ENCODE assay signal across 10 mouse cellular contexts in the genomic region with DNA sequence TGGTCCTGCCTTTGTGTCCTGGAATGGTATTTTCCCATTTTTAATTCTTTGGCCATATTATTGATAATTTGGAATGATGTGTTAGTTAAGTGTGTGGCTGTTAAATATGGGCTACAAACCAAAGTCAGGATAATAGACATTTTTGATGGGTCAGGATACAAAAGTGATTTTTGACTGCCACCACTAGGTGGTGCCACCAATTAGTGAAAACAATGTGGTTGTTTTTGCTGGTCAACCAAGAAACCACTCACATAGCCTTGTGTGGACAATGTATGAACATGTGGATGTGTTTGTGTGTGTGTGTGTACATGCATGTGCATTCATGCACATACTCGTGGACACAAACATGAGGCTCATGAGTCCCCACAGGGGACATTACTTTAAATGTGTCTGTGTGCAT. TPM values are rescaled to one million over a fixed set of nuclear protein-coding genes. Genes with fewer than 3 reads are reported as not detected.
A peak's percentile ranks its signal among the peaks of the same experiment; 100 is the strongest.
DNase-seq lines count a peak whose midpoint lies in the region; ATAC-seq and TF ChIP-seq lines count a peak whose summit lies in the region.
"Had no signal": no experiment of that assay in that cellular context is flagged by ENCODE, and none has a peak within 500 bp of the region (broad histone marks: within the 10 kb centered on the region; RNA-seq: fewer than 3 reads in every experiment).

No protein-coding gene starts in this region.

- TF ChIP-seq POLR2A in thymus, adult 2 months (IDR thresholded peaks at IDR 0.05; ENCODE audit: control insufficient read depth, extremely low read depth, insufficient read depth, low read length, poor library complexity): no peak

- H3K9ac ChIP-seq in lung, embryonic 14.5 days: no peak overlapping the region
- no peak overlapping the region for H3K9ac ChIP-seq in forebrain, embryonic 11.5 days (ENCODE audit: low read length)
- H3K9ac ChIP-seq: neural tube, embryonic 13.5 days had no signal

- no peak for ATAC-seq in lung, embryonic 14.5 days (ENCODE audit: insufficient read depth)
- ATAC-seq in forebrain, embryonic 11.5 days (replicated peaks; ENCODE audit: low FRiP score): no peak

- H3K27ac ChIP-seq in heart, embryonic 10.5 days: no peak overlapping the region
- H3K27ac ChIP-seq in thymus, adult 2 months (ENCODE audit: control insufficient read depth, insufficient read depth, low read length): no peak overlapping the region
- H3K27ac ChIP-seq in lung, embryonic 14.5 days (ENCODE audit: low read depth): no peak overlapping the region
- H3K27ac ChIP-seq in forebrain, embryonic 11.5 days (ENCODE audit: low read depth, low read length): no peak overlapping the region
- H3K27ac ChIP-seq: neural tube, embryonic 13.5 days had no signal

- H3K4me2 ChIP-seq in lung, embryonic 14.5 days: no peak overlapping the region
- no peak overlapping the region for H3K4me2 ChIP-seq in forebrain, embryonic 11.5 days (ENCODE audit: low read depth, low read length, severe bottlenecking)
- H3K4me2 ChIP-seq: neural tube, embryonic 13.5 days had no signal

- no peak for TF ChIP-seq CTCF in thymus, adult 2 months (IDR thresholded peaks at IDR 0.05; ENCODE audit: borderline replicate concordance, control insufficient read depth, extremely low read depth, insufficient read depth, low read length, poor library complexity)
- TF ChIP-seq CTCF in lung, embryonic 14.5 days (IDR thresholded peaks at IDR 0.05; ENCODE audit: low read depth): peak; percentile 82

- DNase-seq in heart, adult 18-20 months: peak; percentile 70 to 85
- no peak for DNase-seq in heart, embryonic 10.5 days (ENCODE audit: low spot score)
- peak; percentile 14 for DNase-seq in thymus, adult 2 months
- DNase-seq in thymus, adult 18-20 months: no peak
- DNase-seq in c-Kit-positive CD71-positive TER-119-negative erythroid progenitor cells, embryonic 14.5 days (ENCODE audit: low read depth): peak; percentile 17
- DNase-seq in lung, embryonic 14.5 days: peak; percentile 84
- DNase-seq in right cerebral cortex, postnatal 25 days: no peak
- no peak for DNase-seq in forebrain, embryonic 11.5 days (ENCODE audit: low spot score)

- H3K27me3 ChIP-seq in heart, embryonic 10.5 days (ENCODE audit: insufficient read depth, poor library complexity, severe bottlenecking): no peaks in the 10 kb centered on the region
- H3K27me3 ChIP-seq in thymus, adult 2 months (ENCODE audit: control insufficient read depth, insufficient read depth, low read length): no peaks in the 10 kb centered on the region
- H3K27me3 ChIP-seq in lung, embryonic 14.5 days (ENCODE audit: insufficient read depth, low read length): no peaks in the 10 kb centered on the region
- no peaks in the 10 kb centered on the region for H3K27me3 ChIP-seq in forebrain, embryonic 11.5 days (ENCODE audit: control insufficient read depth, insufficient read depth, low read length)
- H3K27me3 ChIP-seq: neural tube, embryonic 13.5 days had no signal

- peaks cover 47% of the 10 kb centered on the region for H3K4me1 ChIP-seq in heart, embryonic 10.5 days
- H3K4me1 ChIP-seq in thymus, adult 2 months (replicated peaks; ENCODE audit: control insufficient read depth, insufficient read depth, low read length): no peaks in the 10 kb centered on the region
- peaks cover 17% of the 10 kb centered on the region for H3K4me1 ChIP-seq in lung, embryonic 14.5 days (ENCODE audit: insufficient read depth)
- no peaks in the 10 kb centered on the region for H3K4me1 ChIP-seq in forebrain, embryonic 11.5 days (replicated peaks; ENCODE audit: control insufficient read depth, insufficient read depth, low read length)

- H3K4me3 ChIP-seq in heart, embryonic 10.5 days: no peak overlapping the region
- H3K4me3 ChIP-seq in thymus, adult 2 months (ENCODE audit: control insufficient read depth, insufficient read depth, low read length): no peak overlapping the region
- no peak overlapping the region for H3K4me3 ChIP-seq in lung, embryonic 14.5 days (ENCODE audit: low read depth, low read length)
- H3K4me3 ChIP-seq in forebrain, embryonic 11.5 days (ENCODE audit: low read depth, low read length): no peak overlapping the region
- H3K4me3 ChIP-seq: neural tube, embryonic 13.5 days had no signal

- no peaks in the 10 kb centered on the region for H3K36me3 ChIP-seq in heart, embryonic 10.5 days
- H3K36me3 ChIP-seq in thymus, adult 2 months (ENCODE audit: control insufficient read depth, insufficient read depth, low read length): no peaks in the 10 kb centered on the region
- no peaks in the 10 kb centered on the region for H3K36me3 ChIP-seq in lung, embryonic 14.5 days (ENCODE audit: insufficient read depth)
- no peaks in the 10 kb centered on the region for H3K36me3 ChIP-seq in forebrain, embryonic 11.5 days (ENCODE audit: control insufficient read depth, insufficient read depth, low read length)
- H3K36me3 ChIP-seq: neural tube, embryonic 13.5 days had no signal

- H3K9me3 ChIP-seq in heart, embryonic 10.5 days: no peaks in the 10 kb centered on the region
- H3K9me3 ChIP-seq in lung, embryonic 14.5 days (ENCODE audit: low read depth, low read length): no peaks in the 10 kb centered on the region
- no peaks in the 10 kb centered on the region for H3K9me3 ChIP-seq in forebrain, embryonic 11.5 days (ENCODE audit: control insufficient read depth, low read length)
- H3K9me3 ChIP-seq: neural tube, embryonic 13.5 days had no signal

- WGBS in heart, embryonic 10.5 days: 22% methylated on average over 1 of the region's 1 CpGs
- 36% methylated on average over 1 of the region's 1 CpGs for WGBS in thymus, adult 2 months
- WGBS in lung, embryonic 14.5 days: 22% methylated on average over 1 of the region's 1 CpGs
- WGBS in forebrain, embryonic 11.5 days: 25% methylated on average over 1 of the region's 1 CpGs

RNA-seq across cellular contexts. Expression of gene Hrct1, which starts 2.2 kb away (rescaled TPM):
- total RNA-seq in heart, adult 18-20 months (2021): 1 to 10 TPM; 4.2 to 4.9 TPM
- polyA plus RNA-seq in heart, embryonic 10.5 days (2016; fragmentation: Nextera tagmentation; extraction: Ambion mirVana): 0.53 and 0.92 TPM in 2 replicates
- polyA plus RNA-seq in thymus, adult 2 months (2012; rRNA removed): 1.2 and 1.8 TPM in 2 replicates
- polyA plus RNA-seq in lung, embryonic 14.5 days (2014; fragmentation: Nextera tagmentation; extraction: Ambion mirVana): 0.58 and 0.93 TPM in 2 replicates
- not detected in 2 replicates for polyA plus RNA-seq in forebrain, embryonic 11.5 days (2014; fragmentation: Nextera tagmentation; extraction: Ambion mirVana)

RNA-seq across cellular contexts. Expression of gene Spaar, which starts 5.1 kb away (rescaled TPM):
- 1 to 10 TPM; 3.4 to 4.5 TPM for total RNA-seq in heart, adult 18-20 months (2021)
- 0.16 and 0.23 TPM in 2 replicates for polyA plus RNA-seq in heart, embryonic 10.5 days (2016; fragmentation: Nextera tagmentation; extraction: Ambion mirVana)
- polyA plus RNA-seq in thymus, adult 2 months (2012; rRNA removed): 0.64 and 0.96 TPM in 2 replicates
- 0.28 and 0.38 TPM in 2 replicates for polyA plus RNA-seq in lung, embryonic 14.5 days (2014; fragmentation: Nextera tagmentation; extraction: Ambion mirVana)
- not detected in 2 replicates for polyA plus RNA-seq in forebrain, embryonic 11.5 days (2014; fragmentation: Nextera tagmentation; extraction: Ambion mirVana)
- polyA plus RNA-seq: neural tube, embryonic 13.5 days had no signal

RNA-seq across cellular contexts. Expression of gene Olfr71, which starts 14.7 kb away (rescaled TPM):
- total RNA-seq in heart, adult 18-20 months (2021): not detected
- not detected in 2 replicates for polyA plus RNA-seq in heart, embryonic 10.5 days (2016; fragmentation: Nextera tagmentation; extraction: Ambion mirVana)
- polyA plus RNA-seq in thymus, adult 2 months (2012; rRNA removed): not detected in 2 replicates
- polyA plus RNA-seq in lung, embryonic 14.5 days (2014; fragmentation: Nextera tagmentation; extraction: Ambion mirVana): not detected in 2 replicates
- polyA plus RNA-seq in forebrain, embryonic 11.5 days (2014; fragmentation: Nextera tagmentation; extraction: Ambion mirVana): not detected in 2 replicates
- polyA plus RNA-seq: large intestine, adult 2 months had no signal

RNA-seq across cellular contexts. Expression of gene Olfr70, which starts 24.2 kb away (rescaled TPM):
- not detected for total RNA-seq in heart, adult 18-20 months (2021)
- not detected in 2 replicates for polyA plus RNA-seq in heart, embryonic 10.5 days (2016; fragmentation: Nextera tagmentation; extraction: Ambion mirVana)
- polyA plus RNA-seq in thymus, adult 2 months (2012; rRNA removed): not detected in 2 replicates
- polyA plus RNA-seq in lung, embryonic 14.5 days (2014; fragmentation: Nextera tagmentation; extraction: Ambion mirVana): not detected in 2 replicates
- polyA plus RNA-seq in forebrain, embryonic 11.5 days (2014; fragmentation: Nextera tagmentation; extraction: Ambion mirVana): not detected in 2 replicates
- polyA plus RNA-seq: large intestine, adult 2 months; neural tube, embryonic 13.5 days had no signal

RNA-seq across cellular contexts. Expression of gene Olfr159, which starts 46.0 kb away (rescaled TPM):
- total RNA-seq in heart, adult 18-20 months (2021): not detected
- polyA plus RNA-seq in heart, embryonic 10.5 days (2016; fragmentation: Nextera tagmentation; extraction: Ambion mirVana): not detected in 2 replicates
- not detected in 2 replicates for polyA plus RNA-seq in thymus, adult 2 months (2012; rRNA removed)
- polyA plus RNA-seq in lung, embryonic 14.5 days (2014; fragmentation: Nextera tagmentation; extraction: Ambion mirVana): not detected in 2 replicates
- polyA plus RNA-seq in forebrain, embryonic 11.5 days (2014; fragmentation: Nextera tagmentation; extraction: Ambion mirVana): not detected in 2 replicates
- polyA plus RNA-seq: large intestine, adult 2 months; neural tube, embryonic 13.5 days had no signal

Comparison
In these comparisons a context has a peak if more than half of its experiments do, and no peak if none do; other contexts are left out.
1. DNase-seq: peak in heart, adult 18-20 months (2 of 2), thymus, adult 2 months (single experiment), c-Kit-positive CD71-positive TER-119-negative erythroid progenitor cells, embryonic 14.5 days (single experiment) and lung, embryonic 14.5 days (single experiment); none in heart, embryonic 10.5 days (single experiment), thymus, adult 18-20 months (0 of 2), right cerebral cortex, postnatal 25 days (single experiment) and forebrain, embryonic 11.5 days (single experiment).